Mouse (Mus musculus) CD4-positive naive resting alpha-beta T cell, adult 76 days (primary cell): Measurements from ENCODE around the gene Wars2. TPM values are rescaled to one million over a fixed set of nuclear protein-coding genes. Genes with fewer than 3 reads are reported as not detected.

Experiments used
- total RNA-seq: library from RNA; stranded (reverse); gene quantifications from one replicate; pipeline ENCODE4 v1.2.4, GENCODE M21; 2023

The Wars2 gene
- 7.5 TPM for total RNA-seq

GRCm38 (mm10) chr3:99140940-99141854 is at the start of gene Wars2:
Gene Wars2, plus strand, starts transcription at chr3:99141068.

GRCm38 (mm10) chr3:99240213-99240720 is 99.4 kb downstream of the Wars2 start, which contains the start of gene Tbx15:
Gene Tbx15, plus strand, starts transcription at chr3:99240381.

Other genes with a start within 250 kb of the Wars2 start
- gene Hao2, start 247.8 kb upstream of the Wars2 start, total RNA-seq, result not detected
- gene Tbx15, start 99.3 kb downstream of the Wars2 start, total RNA-seq, result not detected